Mouse (Mus musculus) embryo, embryonic 9.5 days (tissue): ENCODE results near the gene Psmd5.

Source experiments
- DNase-seq: peaks from one replicate; pipeline ENCODE4 v3.0.0-alpha.2; 2017; ENCODE audit errors: extremely low spot score

Psmd5 gene

DNA sequence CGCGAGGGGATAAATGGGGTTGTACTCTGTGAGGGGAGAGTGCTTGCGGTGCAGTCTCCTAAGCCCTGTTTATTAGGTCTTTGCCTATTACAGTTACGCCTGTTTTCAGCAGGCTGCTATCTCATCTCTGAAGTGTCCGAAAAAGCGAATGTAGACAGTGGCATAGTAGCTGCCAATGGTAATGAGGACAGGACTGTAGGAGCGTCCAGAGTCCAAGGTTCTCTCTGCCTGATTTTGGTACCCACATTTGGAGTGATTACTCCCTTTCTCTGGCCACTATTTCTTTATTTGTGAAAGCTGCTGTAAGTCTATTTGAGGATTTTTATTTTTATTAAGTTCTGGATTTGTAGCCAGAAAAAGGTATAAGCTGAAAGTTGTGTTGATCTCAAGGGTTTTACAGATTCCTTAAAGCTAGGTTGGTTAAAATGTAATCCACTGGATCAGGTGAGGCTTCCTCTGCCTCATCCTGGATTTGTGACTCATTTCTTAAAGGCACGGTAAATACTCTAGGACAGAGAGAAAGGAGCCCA is at the start of gene Psmd5:
TSS of gene Psmd5 (minus strand) at position 153 of the 530 bp plus-strand sequence.
- no peak for DNase-seq

DNA sequence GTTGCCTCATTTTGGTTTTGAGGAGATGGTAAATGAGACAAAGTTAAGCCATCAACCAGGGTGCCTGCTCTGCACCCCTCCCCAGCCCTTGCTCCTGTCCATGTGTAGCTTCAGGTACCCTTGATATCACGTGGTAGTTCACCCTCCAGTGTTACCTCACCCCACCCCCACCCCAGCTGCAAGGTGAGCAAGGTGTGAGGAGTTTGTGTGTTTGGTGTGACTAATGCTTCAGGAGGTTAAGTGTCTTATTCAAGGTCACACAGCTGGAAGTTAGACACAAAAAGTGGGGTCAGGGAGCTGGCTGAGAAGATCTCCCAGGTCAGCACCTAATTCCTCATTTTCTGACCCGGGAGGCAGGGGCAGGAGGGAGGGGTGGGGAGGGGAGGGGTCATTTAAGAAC is 48.0 kb upstream of the Psmd5 start:
- no peak for DNase-seq

DNA sequence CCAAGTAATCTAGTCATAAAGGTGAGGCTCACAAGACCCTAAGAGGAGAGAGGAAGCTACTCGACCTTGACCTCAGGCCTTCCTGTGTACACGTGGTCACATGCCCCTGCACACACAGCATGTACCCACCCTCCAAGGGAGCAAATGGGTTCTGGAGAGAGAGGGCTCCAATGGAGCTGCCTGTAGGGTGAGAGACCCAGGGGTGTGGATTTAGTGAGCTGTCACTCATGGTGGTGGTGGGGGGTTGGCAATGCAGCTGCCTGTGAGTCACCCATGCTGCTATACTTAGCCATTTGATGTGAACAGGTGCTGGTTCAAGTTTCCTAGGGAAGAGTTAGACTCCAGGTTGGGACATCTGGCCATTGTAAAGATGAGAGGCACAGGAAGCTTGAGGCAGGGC is 45.4 kb upstream of the Psmd5 start:
- DNase-seq: no peak

DNA sequence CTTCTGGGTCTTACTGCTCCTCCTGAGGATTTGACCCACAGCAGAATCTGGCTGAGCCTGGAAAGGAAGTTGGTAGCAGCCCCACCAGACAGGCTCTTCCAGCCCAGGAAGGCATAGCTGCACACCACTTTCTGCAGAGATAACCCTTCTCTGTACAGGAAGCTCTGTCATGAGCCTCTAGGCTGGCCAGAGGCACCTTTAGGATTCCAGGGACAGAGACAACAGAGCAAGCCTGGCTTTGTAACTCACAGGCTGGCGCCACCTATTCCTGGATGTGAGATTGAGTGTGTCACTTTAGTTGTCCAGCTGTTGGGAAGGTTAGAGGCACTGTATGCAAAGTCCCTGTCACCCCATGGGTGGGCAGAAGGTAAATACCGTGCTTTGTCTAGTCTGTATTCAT is 40.3 kb upstream of the Psmd5 start:
- no peak for DNase-seq

DNA sequence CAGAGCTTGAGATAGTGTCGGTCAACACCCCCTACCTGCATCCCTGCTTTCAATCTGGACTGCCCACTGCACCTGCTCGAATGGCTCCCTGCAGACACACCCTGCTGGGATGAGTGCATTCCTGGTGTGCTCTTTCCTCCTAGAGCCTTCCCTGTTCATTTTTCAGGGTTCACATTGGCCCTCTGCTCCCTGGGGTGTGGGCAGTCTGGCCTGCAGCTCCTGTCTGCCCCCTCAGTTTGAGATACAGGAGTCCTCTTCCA is 40.0 kb upstream of the Psmd5 start:
- no peak for DNase-seq

DNA sequence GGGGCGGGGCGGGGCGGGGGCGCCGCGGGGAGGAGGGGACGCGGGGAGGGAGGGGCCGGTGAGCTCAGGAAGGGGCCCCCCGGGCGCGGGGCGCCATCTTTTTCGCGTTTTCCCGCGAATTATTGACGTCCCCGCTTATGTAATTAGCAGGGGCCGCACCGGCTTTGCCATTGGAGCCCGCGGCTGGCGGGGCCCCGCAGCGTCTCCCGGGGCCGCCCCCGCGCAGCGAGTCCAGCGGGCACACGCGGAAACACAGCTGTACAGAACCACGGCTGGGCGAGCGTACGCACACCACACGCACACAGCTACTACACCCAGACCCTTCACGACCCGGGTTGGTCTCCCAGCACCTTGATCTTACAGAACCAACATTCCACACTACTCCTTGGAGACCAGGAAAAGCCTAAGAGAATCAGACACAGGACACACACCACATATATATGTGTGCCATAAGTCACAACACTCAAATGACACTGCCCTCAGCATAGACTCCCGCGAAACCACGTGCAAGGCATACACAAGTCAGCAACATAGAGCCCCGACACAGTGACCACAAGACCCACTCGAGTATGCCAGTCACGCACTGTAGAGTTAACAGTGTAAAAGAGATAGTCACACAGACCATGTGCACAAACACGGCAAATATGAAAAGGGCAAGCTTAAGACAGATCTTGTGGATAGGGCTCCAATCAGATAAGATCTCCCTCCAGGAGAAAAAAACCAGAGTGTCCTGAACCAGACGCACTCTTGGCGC is 39.5 kb upstream of the Psmd5 start:
- DNase-seq: no peak

DNA sequence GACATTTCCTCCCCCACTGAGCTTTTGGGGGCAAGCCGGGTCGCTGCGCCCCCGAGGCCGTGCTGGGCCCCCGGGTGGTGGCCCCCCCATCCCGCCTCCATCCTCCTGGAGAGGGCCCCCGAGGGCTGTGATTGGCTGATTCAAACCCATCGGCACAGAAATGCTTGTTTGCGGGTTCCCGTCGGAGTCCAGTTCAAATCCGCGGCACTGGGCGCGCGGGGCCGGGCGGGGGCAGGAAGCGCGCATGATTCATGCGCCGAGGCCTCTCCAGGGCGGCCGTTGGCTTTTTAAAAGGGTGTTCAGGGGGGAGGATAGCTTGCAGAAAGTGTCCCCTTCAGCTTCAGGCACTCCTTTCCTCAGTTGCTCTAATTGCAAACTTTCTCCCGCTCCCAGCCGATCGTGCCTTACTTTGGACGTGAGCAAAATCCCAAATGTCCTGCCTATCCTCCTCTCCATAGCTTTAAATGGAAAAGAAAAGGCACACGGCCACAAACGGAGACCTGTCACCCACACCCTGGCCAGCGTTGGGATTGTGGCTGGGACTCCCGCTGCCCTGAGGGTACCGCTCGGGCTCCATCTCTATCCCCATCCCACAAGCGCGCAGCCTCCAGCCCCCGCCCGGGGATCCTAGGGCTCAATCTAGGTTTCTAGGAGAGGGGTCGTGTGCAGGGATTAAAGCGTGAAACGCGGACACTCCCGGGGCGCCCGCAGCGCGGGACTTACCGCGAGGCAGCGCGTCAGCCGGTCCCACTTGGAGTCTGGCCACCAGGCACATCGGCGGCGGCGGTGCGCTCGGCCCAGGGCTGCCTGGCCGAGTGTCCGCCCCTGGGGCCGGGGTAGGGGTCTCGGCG is 38.7 kb upstream of the Psmd5 start, which contains the start of gene Phf19:
TSS of gene Phf19 (minus strand) at position 809 of the 851 bp plus-strand sequence.
- peak; percentile 46 for DNase-seq

DNA sequence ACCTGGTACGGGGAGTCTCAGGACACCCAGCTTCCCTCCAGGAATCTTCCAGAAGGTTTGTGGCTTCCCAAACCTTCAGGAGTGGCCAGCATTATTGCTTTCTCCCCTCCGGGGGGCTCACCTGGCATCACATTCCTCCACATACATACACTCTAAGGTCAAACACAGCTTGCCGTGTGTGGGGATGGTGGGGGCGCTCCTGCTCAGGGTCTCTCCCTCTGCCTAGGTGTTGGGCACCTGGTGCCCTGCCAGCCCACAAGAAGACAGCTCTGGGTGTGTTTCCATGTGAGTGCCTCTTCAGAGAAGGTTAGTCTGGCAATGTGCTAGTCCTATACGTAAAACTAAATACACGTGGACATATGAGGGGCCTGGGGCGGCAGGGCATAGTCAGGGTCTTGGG is 37.8 kb upstream of the Psmd5 start:
- no peak for DNase-seq

DNA sequence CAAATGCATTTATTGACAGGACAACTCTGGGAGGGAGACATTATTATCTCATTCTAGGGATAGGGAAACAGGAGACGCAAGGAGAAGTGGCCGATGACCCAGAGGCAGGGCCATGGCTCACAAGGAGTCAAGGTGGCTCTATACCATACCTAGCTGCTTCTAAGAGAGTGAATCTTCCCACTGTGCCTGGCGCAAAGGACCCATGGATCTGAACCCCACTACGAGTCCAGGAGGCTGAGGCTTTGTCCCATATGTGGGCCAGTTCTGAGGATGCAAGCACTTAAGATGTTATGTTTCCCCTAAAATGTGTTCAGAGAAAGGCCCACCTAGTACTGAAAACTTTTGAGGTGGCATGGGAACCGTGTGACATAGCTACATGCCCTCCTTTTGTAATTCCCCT is 37.1 kb upstream of the Psmd5 start:
- DNase-seq: no peak

DNA sequence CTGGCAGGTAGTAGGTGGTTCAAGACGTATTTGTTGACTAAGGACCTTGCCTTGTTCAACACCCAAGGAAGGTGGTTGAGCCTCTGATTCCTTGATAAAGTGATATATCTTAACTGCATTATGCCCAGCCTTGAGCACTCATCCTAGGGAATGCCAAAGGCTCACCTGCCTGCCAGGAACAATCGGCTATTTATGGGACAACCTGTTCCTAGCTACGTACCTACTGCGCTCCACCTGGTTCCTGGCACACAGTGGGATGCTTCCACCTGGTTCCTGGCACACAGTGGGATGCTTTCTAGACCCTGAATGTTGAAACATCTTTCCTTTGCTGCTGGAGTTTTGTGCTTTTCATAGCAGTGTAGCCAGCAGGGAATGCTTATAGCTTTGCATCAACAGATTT is 35.0 kb upstream of the Psmd5 start:
- DNase-seq: no peak

DNA sequence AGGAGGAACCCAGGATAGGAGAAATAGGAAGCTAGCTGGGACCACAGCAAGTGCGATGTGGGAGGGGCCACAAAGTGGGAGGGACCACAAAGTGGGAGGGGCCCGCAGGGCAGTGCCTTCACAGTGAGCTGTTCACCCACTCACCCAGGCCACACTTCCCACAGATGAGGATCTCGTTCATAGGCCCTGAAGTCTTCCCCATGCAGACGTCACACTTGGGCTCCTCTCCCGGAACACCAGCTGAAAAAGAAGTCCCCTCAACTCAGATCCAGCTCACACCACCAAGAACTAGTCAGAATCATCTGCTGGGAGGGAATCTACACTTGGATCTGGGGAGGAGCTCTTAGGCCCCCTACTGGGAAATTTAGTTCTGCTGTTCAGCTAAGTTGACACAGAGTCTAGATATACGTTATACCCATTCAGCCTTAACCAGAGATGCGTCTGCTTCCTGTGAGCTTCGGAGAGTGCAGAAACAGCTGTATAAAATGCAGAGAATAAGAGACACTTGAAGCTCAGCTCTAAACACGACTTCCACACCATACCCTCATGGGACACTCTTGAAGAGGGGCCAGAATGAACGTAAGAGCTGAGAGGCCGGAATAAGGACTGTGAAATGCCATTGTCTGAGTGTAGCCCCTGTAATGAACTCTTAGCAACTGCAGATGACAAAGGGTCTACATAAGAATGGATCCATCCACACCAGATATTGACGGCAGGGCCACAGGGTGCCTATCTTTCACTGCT is 32.3 kb upstream of the Psmd5 start:
- no peak for DNase-seq

DNA sequence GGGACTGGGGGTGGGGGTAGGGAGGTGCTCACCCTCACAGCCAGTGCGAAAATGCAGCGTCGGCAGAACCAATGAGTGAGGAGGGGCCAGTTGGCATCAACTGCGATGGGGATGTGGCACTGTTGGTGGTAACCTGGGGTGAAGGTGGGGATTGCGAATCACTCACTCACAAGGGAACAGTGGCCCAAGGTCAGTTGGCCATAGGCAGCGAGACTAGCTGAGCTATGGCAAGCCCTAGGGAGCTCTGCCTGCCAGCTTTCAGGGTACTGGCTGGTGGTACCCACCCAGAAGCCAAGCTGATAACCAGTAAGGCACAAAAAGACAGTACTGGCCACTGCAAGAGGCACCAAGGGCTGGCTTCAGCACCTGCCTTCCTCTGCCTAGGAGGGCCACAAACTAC is 31.7 kb upstream of the Psmd5 start:
- DNase-seq: no peak

DNA sequence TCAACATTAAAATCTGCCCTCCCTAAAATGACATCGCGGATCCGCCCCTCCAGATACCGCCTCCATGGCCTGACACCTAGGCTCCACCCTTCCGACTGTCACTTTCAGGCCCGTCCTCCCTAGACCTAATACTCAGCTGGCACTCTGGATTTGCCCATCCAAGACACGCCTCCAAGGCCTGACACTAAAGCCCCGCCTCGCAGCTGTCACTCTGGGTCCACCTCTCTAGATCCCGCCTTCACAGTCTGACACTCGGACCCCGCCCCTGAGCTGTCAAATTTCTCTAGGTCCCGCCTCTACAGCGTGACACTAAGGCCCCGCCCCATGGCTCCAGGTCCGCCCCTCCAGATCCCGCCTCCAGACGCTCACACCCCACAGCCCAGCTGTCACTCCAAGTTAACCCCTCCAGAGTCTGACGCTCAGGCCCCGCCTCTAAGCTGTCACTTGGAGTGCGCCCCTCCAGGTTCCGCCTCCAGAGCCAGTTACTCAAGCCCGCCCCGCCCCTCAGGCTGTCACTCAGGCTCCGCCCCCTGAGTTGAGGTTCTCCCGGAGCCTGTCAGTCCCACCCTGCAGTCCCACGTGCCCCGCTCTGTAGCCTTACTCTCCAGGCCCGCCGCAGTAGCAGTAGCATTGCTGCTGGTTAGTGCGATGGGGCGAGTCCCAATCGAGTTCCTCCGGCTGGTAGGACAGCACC is 30.2 kb upstream of the Psmd5 start:
- DNase-seq: peak; percentile 98

DNA sequence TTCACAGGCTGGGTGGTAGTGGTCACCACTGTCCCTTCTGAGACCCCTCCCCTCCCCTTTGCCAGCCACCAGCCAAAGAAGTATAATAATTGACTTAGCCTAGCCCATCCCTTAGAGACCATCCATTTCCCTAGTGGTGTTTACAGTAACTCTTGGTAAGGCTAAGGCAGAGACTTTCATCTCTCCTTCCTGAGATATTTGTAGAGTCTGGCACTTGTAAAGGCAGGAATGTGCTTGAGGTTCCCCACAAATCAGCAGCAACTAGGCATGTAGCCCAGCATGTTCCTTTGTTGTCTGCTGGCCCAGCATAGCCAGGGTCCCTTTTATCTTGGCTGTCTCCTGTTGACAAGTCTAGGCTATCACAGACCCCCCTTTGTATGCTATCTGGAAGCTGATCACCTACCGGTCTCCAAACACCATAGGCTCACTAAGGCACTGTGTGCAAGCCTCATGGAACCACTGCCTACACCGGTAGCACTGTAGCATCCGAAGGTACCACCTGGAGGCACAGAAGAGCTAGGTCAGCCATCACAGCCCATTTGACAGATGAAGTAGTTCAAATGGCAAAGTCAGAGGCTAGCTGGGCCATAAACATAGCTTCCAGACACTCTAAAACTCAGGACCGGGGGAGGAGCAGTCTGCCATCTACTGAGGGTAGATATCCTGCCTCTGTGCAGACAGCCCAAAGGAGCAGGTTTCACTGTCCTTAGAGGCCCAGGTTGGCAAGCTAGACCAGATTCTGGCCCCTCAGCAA is 29.1 kb upstream of the Psmd5 start:
- no peak for DNase-seq

DNA sequence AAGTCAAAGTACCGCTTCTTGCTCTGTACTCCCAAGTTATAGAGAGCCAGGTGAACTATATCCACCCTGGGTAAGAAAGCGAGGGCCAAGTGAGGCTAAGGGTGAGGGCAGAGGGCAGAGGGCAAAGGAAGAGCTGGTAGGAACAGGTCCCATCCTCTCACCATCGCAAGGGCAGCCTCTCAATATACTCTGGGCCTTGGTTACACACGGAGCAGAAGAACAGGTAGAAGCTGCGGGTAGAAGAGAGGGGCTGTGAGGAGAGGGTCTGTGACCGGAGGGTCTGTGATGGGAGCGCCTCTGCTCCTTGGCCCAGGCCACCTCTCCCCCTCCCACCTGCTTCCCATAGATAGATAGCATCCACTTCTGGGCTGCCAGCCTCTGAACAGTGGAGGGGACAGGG is 28.4 kb upstream of the Psmd5 start:
- DNase-seq: no peak

DNA sequence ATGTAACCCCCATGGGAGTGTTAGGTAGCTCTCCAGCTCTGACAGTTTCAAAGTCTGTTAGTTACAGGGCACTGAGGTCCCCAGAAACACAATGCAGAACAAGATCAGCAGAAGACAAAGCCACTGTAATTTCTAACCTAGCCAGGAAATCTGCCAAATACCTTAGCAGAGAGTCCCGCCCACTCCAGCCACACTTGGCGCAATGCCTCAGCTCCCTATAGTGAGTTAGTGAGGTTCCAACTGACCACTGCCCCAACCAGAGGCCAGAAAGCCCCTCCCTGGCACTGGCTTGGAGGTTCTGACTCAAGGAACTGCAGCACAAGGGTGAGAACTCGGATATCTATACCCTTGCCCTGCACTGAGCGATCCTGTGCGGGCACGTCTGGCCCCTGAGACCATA is 28.0 kb upstream of the Psmd5 start:
- DNase-seq: no peak

DNA sequence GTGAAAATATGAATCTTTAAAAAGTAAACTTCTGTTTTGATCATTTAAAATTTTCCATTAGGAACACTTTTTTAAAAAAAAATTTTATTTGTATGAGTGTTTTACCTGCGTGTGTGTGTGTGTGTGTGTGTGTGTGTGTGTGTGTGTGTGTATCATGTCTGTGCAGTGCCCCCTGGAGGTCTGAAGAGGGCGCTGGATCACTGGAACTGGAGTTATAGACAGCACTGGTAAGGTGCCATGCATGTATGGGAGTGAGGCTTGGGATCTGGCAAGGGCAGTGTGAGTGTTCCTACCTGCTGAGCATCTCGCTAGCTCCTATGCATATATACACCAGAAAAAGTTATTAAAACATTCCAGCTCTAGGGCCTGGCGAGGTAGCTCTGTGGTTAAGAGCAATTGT is 27.0 kb upstream of the Psmd5 start:
- no peak for DNase-seq

DNA sequence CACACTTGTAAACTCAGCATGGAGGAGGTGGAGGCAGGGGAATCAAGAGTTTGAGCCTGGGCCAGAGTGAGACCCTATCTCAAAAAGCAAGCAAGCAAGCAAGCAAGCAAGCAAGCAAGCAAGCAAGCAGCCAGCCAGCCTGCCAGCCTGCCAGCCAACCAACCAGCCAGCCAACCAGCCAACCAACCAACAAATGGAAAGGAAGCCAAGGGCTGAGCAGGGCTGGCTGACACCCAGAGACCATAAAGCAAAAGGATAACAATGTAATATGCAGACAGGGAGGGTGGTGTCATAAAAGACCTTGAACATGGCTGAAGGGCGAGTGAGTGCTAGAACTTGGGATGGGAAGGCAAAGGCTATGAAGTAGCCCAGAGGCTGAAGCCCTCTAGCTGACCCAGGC is 25.6 kb upstream of the Psmd5 start:
- no peak for DNase-seq

DNA sequence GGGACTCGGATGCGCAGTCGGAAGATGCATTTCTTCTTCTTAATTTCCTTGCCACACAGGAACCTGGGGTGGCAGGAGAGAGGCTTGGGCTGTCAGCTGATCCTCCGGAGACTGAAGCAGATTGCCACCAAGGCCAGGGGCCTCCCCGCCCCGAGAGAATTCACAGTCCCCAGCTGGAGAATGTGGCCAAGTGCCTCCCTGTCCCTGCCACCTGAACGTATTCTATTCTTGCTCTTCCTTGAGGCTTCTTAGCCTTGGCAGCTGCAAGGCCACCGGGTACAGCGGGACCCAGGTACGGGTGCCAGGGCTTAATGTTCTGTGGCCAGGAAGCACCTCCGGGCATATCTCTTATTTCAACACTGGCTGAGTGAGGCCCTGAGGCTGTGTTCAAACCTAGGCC is 24.9 kb upstream of the Psmd5 start:
- DNase-seq: no peak

DNA sequence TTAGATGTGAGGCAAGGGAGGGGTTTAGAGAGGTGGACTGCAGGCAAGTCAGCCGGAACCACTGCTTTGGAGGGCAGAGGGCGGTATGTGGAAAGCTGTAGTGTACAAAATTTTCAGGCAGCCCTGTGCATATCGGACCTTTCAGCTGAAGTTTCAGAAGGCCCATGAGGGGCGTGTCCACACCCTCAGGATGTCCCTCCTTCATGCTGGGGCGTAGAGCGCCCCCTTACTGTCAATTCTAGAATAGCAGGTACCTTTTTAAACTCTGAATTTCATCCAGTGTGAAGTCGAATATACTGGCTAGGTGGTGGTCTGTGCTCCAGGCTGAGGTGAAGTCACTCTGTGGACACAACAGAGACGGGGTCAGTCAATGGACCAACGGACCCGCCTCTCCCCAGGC is 23.1 kb upstream of the Psmd5 start:
- peak; percentile 50 for DNase-seq

DNA sequence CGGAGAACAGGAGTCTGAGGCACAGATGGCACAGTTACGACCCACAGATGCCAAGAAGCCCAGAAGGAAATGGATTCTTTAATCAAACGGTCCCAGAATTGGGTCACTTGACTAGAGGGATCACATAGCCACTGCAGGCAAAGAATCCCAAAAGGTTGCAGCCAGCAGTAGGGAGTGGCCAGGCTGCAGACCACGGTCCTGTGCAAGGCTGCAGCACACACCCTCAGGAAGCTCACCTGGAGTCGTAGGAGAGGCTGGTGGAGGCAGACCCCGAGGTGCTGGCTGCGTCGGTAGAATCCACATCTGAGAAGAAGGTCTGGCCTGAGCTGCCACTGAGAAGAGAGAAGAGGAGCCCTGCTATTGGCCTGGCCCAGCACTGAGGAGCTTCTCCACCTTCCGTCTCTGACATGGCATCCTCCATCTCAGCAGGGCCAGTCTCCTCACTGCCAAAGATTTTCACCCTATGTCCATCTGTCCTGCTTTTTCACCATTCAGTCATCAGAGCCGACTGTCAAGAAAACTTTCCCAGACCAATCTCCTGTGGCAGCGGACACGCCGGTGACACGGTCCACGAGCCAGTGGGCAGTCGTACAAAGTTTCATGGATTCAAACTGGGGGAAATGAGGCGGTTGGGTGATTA is 22.2 kb upstream of the Psmd5 start:
- DNase-seq: no peak
